Mouse (Mus musculus): ENCODE data around the gene Acsf2.

- TF ChIP-seq RAD21 (IDR thresholded peaks at IDR 0.05; ENCODE audit: low read depth, low read length) (no peak), ZC3H11A (IDR thresholded peaks at IDR 0.05; ENCODE audit: low read depth, low read length) (no peak)
Observed at GRCm38 (mm10) chr11:94528879-94529278, 72.8 kb downstream of the Acsf2 start.
